Mouse (Mus musculus): ENCODE data around the gene Sema6c. TPM values are rescaled to one million over a fixed set of nuclear protein-coding genes. Genes with fewer than 3 reads are reported as not detected.
A peak's percentile ranks its signal among the peaks of the same experiment; 100 is the strongest.
"Not testable (repeated sequence)": the region's sequence is repeated elsewhere in the genome, so short reads cannot be mapped to it uniquely, and the experiment has no call there.

The Sema6c gene
- total and polyA plus RNA-seq, 2 experiments: 0.65 to 2.9 TPM

- peak; percentile 95 for DNase-seq (ENCODE audit: extremely low read depth, low read depth, low spot score)
Observed at GRCm38 (mm10) chr3:95133680-95134101, 26.6 kb upstream of the Sema6c start, which contains the start of the genes Scnm1 and Lysmd1. TSS of gene Scnm1 (minus strand) at chr3:95134011. TSS of gene Lysmd1 (plus strand) at chr3:95134088.

GRCm38 (mm10) chr3:95134133-95134532 is 26.1 kb upstream of the Sema6c start:
- not testable (repeated sequence) for H3K9ac ChIP-seq (ENCODE audit: low read depth, low read length); H3K79me2 ChIP-seq (ENCODE audit: control insufficient read depth, insufficient read depth, low read length); H3K36me3 ChIP-seq (ENCODE audit: control insufficient read depth, insufficient read depth, low read length); H3K4me3 ChIP-seq (ENCODE audit: insufficient read depth, low read depth, low read length); H3K27ac ChIP-seq (replicated peaks; ENCODE audit: insufficient read depth, low read depth, low read length); H3K27me3 ChIP-seq (ENCODE audit: control insufficient read depth, insufficient read depth, low read length); DNase-seq (ENCODE audit: extremely low read depth, low read depth, low spot score)
- peaks cover 10% of the 10 kb centered on the region; the same call in 1 of the 2 replicates for H3K4me1 ChIP-seq (ENCODE audit: control insufficient read depth, insufficient read depth, low read length)
- WGBS: no CpG with 5 or more reads among the region's 12 CpGs

More at GRCm38 (mm10) chr3:95133680-95134101, 26.6 kb upstream of the Sema6c start, which contains the start of the genes Scnm1 and Lysmd1:
- peaks cover 1% of the 10 kb centered on the region; the same call in 1 of the 2 replicates for H3K36me3 ChIP-seq (ENCODE audit: control insufficient read depth, insufficient read depth, low read length)
- no peaks in the 10 kb centered on the region; the same call in 1 of the 2 replicates for H3K79me2 ChIP-seq (ENCODE audit: control insufficient read depth, insufficient read depth, low read length)
- H3K4me3 ChIP-seq (ENCODE audit: insufficient read depth, low read depth, low read length): peak within 1 kb of the TSS; percentile 78
- peaks cover 10% of the 10 kb centered on the region; the same call in 1 of the 2 replicates for H3K4me1 ChIP-seq (ENCODE audit: control insufficient read depth, insufficient read depth, low read length)
- peak within 1 kb of the TSS; percentile 80 for H3K27ac ChIP-seq (replicated peaks; ENCODE audit: insufficient read depth, low read depth, low read length)
- no peak for TF ChIP-seq POLR2A (IDR thresholded peaks at IDR 0.05; ENCODE audit: extremely low read depth, insufficient read depth, low read length)
- TF ChIP-seq CTCF (IDR thresholded peaks at IDR 0.05; ENCODE audit: low read depth, low read length): no peak; the same call in 1 of the 2 replicates
- peak within 1 kb of the TSS; percentile 85 for H3K9ac ChIP-seq (ENCODE audit: low read depth, low read length)
- under 1% methylated on average over 20 of the region's 20 CpGs for WGBS
- no peaks in the 10 kb centered on the region for H3K27me3 ChIP-seq (ENCODE audit: control insufficient read depth, insufficient read depth, low read length)

- Histone ChIP-seq H3K27me3 (ENCODE audit: control insufficient read depth, insufficient read depth, low read length) (no peaks in the 10 kb centered on the region), H3K36me3 (ENCODE audit: control insufficient read depth, insufficient read depth, low read length) (peaks cover 1% of the 10 kb centered on the region; the same call in 1 of the 2 replicates), H3K4me1 (ENCODE audit: control insufficient read depth, insufficient read depth, low read length) (peaks cover 10% of the 10 kb centered on the region; the same call in 1 of the 2 replicates), H3K4me3 (ENCODE audit: insufficient read depth, low read depth, low read length) (peak overlapping the region; percentile 23), H3K9ac (ENCODE audit: low read depth, low read length) (peak overlapping the region; percentile 62), H3K27ac (replicated peaks; ENCODE audit: insufficient read depth, low read depth, low read length) (peak overlapping the region; percentile 33; the same call in 1 of the 2 replicates), H3K79me2 (ENCODE audit: control insufficient read depth, insufficient read depth, low read length) (no peaks in the 10 kb centered on the region; the same call in 1 of the 2 replicates)
- TF ChIP-seq POLR2A (IDR thresholded peaks at IDR 0.05; ENCODE audit: extremely low read depth, insufficient read depth, low read length) (no peak), CTCF (IDR thresholded peaks at IDR 0.05; ENCODE audit: low read depth, low read length) (no peak)
- DNase-seq (ENCODE audit: extremely low read depth, low read depth, low spot score): peak; percentile 72
- 9% methylated on average over 6 of the region's 6 CpGs for WGBS
Observed at GRCm38 (mm10) chr3:95135023-95135422, 25.2 kb upstream of the Sema6c start.

- H3K9ac ChIP-seq (ENCODE audit: low read depth, low read length): no peak overlapping the region
- TF ChIP-seq CTCF (IDR thresholded peaks at IDR 0.05; ENCODE audit: low read depth, low read length) (no peak), POLR2A (IDR thresholded peaks at IDR 0.05; ENCODE audit: extremely low read depth, insufficient read depth, low read length) (no peak)
- peak overlapping the region; percentile 27; the same call in 1 of the 2 replicates for H3K27ac ChIP-seq (replicated peaks; ENCODE audit: insufficient read depth, low read depth, low read length)
- H3K79me2 ChIP-seq (ENCODE audit: control insufficient read depth, insufficient read depth, low read length): no peaks in the 10 kb centered on the region; the same call in 1 of the 2 replicates
- DNase-seq (ENCODE audit: extremely low read depth, low read depth, low spot score): peak; percentile 32
- H3K27me3 ChIP-seq (ENCODE audit: control insufficient read depth, insufficient read depth, low read length): no peaks in the 10 kb centered on the region
- 56% methylated on average over 7 of the region's 7 CpGs for WGBS
- H3K4me1 ChIP-seq (ENCODE audit: control insufficient read depth, insufficient read depth, low read length): peaks cover 14% of the 10 kb centered on the region; the same call in 1 of the 2 replicates
- peaks cover 1% of the 10 kb centered on the region; the same call in 1 of the 2 replicates for H3K36me3 ChIP-seq (ENCODE audit: control insufficient read depth, insufficient read depth, low read length)
- H3K4me3 ChIP-seq (ENCODE audit: insufficient read depth, low read depth, low read length): peak overlapping the region; percentile 23; the same call in 1 of the 2 replicates
Observed at GRCm38 (mm10) chr3:95135433-95136052, 24.7 kb upstream of the Sema6c start.

GRCm38 (mm10) chr3:95136336-95136735 is 23.9 kb upstream of the Sema6c start:
- H3K4me1 ChIP-seq (ENCODE audit: control insufficient read depth, insufficient read depth, low read length): peaks cover 14% of the 10 kb centered on the region; the same call in 1 of the 2 replicates
- peaks cover 1% of the 10 kb centered on the region; the same call in 1 of the 2 replicates for H3K36me3 ChIP-seq (ENCODE audit: control insufficient read depth, insufficient read depth, low read length)
- no peaks in the 10 kb centered on the region for H3K27me3 ChIP-seq (ENCODE audit: control insufficient read depth, insufficient read depth, low read length)
- no peak for DNase-seq (ENCODE audit: extremely low read depth, low read depth, low spot score)
- no peak overlapping the region for H3K27ac ChIP-seq (replicated peaks; ENCODE audit: insufficient read depth, low read depth, low read length)
- WGBS: 93% methylated on average over 3 of the region's 3 CpGs
- no peak for TF ChIP-seq POLR2A (IDR thresholded peaks at IDR 0.05; ENCODE audit: extremely low read depth, insufficient read depth, low read length)
- TF ChIP-seq CTCF (IDR thresholded peaks at IDR 0.05; ENCODE audit: low read depth, low read length): no peak
- H3K79me2 ChIP-seq (ENCODE audit: control insufficient read depth, insufficient read depth, low read length): no peaks in the 10 kb centered on the region; the same call in 1 of the 2 replicates
- H3K9ac ChIP-seq (ENCODE audit: low read depth, low read length): no peak overlapping the region
- H3K4me3 ChIP-seq (ENCODE audit: insufficient read depth, low read depth, low read length): no peak overlapping the region

All from liver, adult 2 months (tissue).